Mouse (Mus musculus) macrophage (primary cell): ENCODE measurements at regions not wholly inside any gene's neighbourhood (a gene's known extent, or its start where the extent isn't known, plus 50 kb on each side); places are given as distances from the start of the nearest gene placed in this dataset.

Experiments
- H3K27ac ChIP-seq: fragments of 350-480 bp; formaldehyde crosslinking; 2 replicates; pipeline ENCODE4 v1.9.0; 2021
- H3K36me3 ChIP-seq: fragments of 350-480 bp; formaldehyde crosslinking; 2 replicates; pipeline ENCODE4 v1.9.0; 2021; ENCODE audit errors: inconsistent target
- H3K4me3 ChIP-seq: fragments of 350-480 bp; formaldehyde crosslinking; 2 replicates; pipeline ENCODE4 v1.9.0; 2021; ENCODE audit errors: inconsistent target
- H3K79me2 ChIP-seq: fragments of 350-480 bp; formaldehyde crosslinking; 2 replicates; pipeline ENCODE4 v1.9.0; 2021; ENCODE audit errors: inconsistent target
- WGBS: methylation state at CpG from one replicate; pipeline ENCODE4 v1.1.7; 2026; ENCODE audit warnings: inconsistent platforms; ENCODE audit not compliant: missing documents; 5-methylcytosine and 5-hydroxymethylcytosine counted together

DNA sequence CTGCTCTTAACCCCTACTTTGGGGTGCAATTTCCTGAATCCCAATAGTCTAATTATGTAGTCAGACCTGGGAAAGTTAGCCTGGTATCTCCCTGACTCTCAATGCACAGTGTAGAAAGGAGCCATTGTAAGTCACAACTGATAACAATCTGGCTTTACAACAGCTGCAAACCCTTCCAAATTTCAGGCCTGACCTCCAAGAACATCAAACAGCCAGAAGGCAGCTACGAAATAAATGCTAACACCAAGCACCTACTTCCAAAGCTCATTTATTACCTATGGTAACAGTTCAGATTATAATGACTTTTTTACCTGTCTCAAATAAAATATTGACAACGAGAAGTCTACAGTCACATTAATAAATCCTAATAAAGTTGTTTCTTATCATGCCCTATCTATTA, 485.8 kb upstream of the Adgrl2 start:
- 86% methylated on average over 2 of the region's 2 CpGs for WGBS

DNA sequence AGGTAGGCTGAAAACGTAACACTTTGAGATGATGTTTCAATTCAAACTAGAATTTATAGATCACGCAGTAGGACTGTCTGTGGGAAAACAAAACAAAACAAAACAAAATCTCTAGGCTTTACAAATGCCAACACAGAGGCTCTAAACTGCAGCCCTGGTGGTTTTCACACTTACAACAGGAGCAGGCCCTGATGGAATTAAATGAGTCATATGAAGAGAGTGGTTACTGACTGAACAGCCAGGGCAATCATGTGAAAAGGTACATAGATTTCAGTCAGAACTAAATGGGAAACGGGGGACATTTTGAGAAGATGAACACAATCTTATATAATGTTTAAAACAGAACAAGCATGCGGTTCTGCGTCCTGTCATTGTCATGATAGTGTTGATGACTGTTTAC, 476.6 kb upstream of the Adgrl2 start:
- no peak overlapping the region for H3K4me3 ChIP-seq
- WGBS = 86% methylated on average over 5 of the region's 5 CpGs
- no peaks in the 10 kb centered on the region for H3K79me2 ChIP-seq
- H3K36me3 ChIP-seq = no peaks in the 10 kb centered on the region
- H3K27ac ChIP-seq = no peak overlapping the region

More for the DNA sequence above, 485.8 kb upstream of the Adgrl2 start:
- Histone ChIP-seq H3K36me3 (no peaks in the 10 kb centered on the region), H3K27ac (no peak overlapping the region), H3K4me3 (no peak overlapping the region), H3K79me2 (no peaks in the 10 kb centered on the region)

GRCm38 (mm10) chr3:149464603-149465002, 474.2 kb upstream of the Adgrl2 start:
- Histone ChIP-seq H3K36me3 (no peaks in the 10 kb centered on the region), H3K4me3 (no peak overlapping the region), H3K27ac (no peak overlapping the region), H3K79me2 (no peaks in the 10 kb centered on the region)
- WGBS = 25% methylated on average over 5 of the region's 5 CpGs

DNA sequence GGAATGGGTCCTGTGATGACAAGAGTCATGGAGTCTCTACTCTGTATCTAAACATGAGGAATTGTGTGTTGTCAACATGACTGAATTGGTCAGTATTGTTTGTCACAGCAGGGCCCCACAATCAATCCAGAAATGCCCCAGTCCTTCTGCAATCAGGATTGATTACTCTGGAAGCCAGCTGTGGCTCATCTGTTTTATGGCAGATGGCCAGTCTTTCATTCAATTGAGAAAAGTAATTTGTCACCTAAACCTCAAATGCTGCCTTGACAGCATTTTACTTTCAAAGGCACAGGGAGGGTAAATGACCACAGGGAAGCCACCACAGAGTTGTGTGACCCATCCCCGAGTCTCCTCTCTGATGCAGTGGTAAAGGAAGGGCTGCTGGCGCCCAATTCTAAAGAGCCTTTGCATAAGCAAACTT, 471.8 kb upstream of the Adgrl2 start:
- H3K36me3 ChIP-seq = no peaks in the 10 kb centered on the region
- WGBS = 88% methylated on average over 2 of the region's 2 CpGs
- no peaks in the 10 kb centered on the region for H3K79me2 ChIP-seq
- no peak overlapping the region for H3K27ac ChIP-seq
- H3K4me3 ChIP-seq = no peak overlapping the region

DNA sequence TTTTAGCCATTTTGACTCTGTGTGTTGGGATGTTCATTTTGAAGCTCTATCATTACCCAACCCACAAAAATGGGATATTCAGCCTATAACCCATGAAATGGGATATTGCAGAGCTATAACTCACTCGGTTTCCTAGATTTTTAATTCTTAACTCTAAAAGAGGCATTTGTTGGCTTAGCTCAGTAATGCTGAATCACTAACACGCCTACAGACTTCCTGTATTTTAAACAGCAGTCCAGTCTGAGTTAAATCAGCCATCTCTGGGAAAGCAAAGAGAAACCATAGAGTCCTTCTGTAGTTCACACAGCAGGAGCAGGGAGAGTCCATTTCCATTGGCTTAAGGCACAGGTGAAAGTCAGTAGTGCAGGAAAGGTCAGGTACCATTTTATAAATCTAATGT, 471.3 kb upstream of the Adgrl2 start:
- no peaks in the 10 kb centered on the region for H3K36me3 ChIP-seq
- no peak overlapping the region for H3K27ac ChIP-seq
- no peak overlapping the region for H3K4me3 ChIP-seq
- H3K79me2 ChIP-seq = no peaks in the 10 kb centered on the region
- 11% methylated on average over 2 of the region's 2 CpGs for WGBS

DNA sequence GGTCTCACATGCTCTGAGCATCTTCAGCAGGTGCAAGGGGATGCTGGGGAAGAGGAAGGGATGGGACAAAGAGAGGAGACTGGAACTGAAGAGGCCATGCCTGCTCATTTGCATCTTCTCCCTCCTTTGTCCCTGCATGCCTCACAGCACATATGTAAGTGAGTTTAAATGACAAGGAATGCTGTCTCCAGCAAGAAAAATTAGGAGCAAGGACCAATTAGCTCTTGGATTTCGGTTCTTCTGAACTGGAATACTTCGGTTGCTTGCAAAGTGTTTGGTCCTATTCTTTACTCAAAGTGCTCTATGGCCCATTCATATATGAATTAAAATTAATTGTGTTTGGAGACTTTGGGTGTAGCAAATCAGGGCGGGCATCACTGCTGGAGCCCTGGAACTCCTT, 459.0 kb upstream of the Adgrl2 start:
- 92% methylated on average over 3 of the region's 3 CpGs for WGBS
- no peak overlapping the region for H3K27ac ChIP-seq
- no peaks in the 10 kb centered on the region for H3K79me2 ChIP-seq
- no peak overlapping the region for H3K4me3 ChIP-seq
- H3K36me3 ChIP-seq = no peaks in the 10 kb centered on the region

DNA sequence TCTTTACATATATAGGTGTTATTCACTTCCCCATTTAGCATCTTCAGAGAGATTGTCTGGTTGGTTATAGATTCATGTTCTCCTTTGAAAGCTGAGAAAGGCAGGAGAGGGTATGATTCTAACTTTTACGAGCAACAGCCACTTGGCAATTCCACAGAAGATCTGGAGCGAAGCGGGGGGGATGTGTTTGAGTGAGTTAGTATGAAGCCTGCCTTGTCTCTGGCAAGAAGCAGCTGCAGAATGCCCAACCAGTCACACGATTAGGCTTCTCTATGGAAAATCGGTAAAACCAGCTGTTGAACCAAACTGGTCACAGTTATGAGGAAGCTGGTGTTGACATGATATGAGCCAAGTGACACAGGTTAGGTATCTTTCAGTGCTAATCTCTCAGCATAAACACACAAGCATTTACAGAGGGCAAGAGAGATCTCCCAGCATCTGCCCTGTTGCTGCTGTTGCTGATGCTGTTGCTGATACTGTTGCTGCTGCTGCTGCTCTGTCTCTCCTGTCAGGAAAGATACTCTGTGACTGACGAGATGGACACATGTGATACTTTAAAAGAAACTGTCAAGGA, 455.7 kb upstream of the Adgrl2 start:
- Histone ChIP-seq H3K27ac (no peak overlapping the region), H3K79me2 (no peaks in the 10 kb centered on the region), H3K36me3 (no peaks in the 10 kb centered on the region), H3K4me3 (no peak overlapping the region)
- WGBS = 93% methylated on average over 6 of the region's 6 CpGs

- Histone ChIP-seq H3K79me2 (no peaks in the 10 kb centered on the region), H3K4me3 (peak overlapping the region; percentile 29), H3K27ac (no peak overlapping the region), H3K36me3 (no peaks in the 10 kb centered on the region)
- 28% methylated on average over 15 of the region's 15 CpGs for WGBS
Observed at GRCm38 (mm10) chr3:149444854-149445577, 454.7 kb upstream of the Adgrl2 start.

DNA sequence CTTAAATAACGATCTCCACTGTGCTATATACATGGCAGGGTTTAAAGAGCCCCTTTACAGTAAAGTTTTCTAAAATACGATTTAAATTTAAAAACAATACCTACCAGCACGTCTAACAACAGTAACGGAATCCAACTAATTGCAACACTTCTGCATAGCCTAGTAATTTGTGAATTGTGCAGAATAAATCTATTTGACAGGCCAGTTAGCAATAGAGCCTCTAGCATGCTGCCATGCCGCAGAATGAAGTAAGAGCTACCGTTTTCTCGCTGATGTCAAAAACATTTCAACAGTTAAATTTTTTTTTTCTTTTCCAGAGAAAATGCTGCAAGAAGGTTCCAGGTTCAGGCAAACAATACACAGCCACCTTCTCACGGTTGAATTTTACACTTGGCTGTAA, 454.0 kb upstream of the Adgrl2 start:
- no peak overlapping the region for H3K4me3 ChIP-seq
- H3K79me2 ChIP-seq = no peaks in the 10 kb centered on the region
- H3K27ac ChIP-seq = no peak overlapping the region
- 61% methylated on average over 8 of the region's 8 CpGs for WGBS
- H3K36me3 ChIP-seq = no peaks in the 10 kb centered on the region

DNA sequence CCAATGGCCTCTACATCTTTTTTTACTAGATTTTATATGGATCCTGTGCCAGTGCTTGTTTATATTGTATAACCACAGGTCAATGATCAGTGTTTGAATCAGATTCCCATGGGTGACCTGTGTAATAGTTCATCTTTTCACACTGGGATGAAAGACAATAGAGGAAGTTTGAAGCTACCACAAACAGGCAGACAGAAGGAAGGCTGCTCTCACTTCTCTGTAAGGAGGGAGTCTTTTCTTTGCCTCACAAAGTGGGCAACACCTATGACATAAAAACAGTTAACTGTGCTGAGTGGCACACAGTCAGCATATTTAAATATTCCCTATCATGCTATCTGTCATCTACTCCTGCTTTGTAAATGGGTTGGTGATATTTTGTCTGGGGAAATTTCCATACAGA, 450.9 kb upstream of the Adgrl2 start:
- no peaks in the 10 kb centered on the region for H3K79me2 ChIP-seq

GRCm38 (mm10) chr3:149437763-149438162, 447.4 kb upstream of the Adgrl2 start:
- 99% methylated on average over 7 of the region's 8 CpGs for WGBS
- H3K79me2 ChIP-seq = no peaks in the 10 kb centered on the region
- no peak overlapping the region for H3K4me3 ChIP-seq
- no peak overlapping the region for H3K27ac ChIP-seq
- H3K36me3 ChIP-seq = no peaks in the 10 kb centered on the region

More for the DNA sequence above, 450.9 kb upstream of the Adgrl2 start:
- no peaks in the 10 kb centered on the region for H3K36me3 ChIP-seq
- no peak overlapping the region for H3K4me3 ChIP-seq
- no peak overlapping the region for H3K27ac ChIP-seq

DNA sequence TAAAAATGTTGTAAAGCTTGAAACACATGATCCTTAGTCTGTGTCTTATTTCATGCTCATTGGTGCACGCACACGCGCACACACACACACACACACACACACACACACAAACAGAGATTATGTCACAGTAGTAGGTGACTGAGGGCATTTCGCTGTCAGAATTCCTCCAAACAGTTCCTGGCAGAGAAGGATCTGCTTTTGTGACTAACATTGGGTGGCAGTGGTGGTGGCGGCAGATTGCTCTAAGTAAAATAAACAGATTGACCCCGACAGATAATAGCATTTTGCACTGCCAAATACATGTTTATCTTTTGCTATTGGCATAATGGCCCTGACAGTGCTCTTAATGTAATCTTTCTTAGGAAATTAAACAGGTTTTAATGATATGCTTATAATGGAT, 446.6 kb upstream of the Adgrl2 start:
- peak overlapping the region; percentile 68 for H3K27ac ChIP-seq
- 87% methylated on average over 6 of the region's 6 CpGs for WGBS
- H3K4me3 ChIP-seq = no peak overlapping the region
- H3K79me2 ChIP-seq = no peaks in the 10 kb centered on the region
- no peaks in the 10 kb centered on the region for H3K36me3 ChIP-seq

DNA sequence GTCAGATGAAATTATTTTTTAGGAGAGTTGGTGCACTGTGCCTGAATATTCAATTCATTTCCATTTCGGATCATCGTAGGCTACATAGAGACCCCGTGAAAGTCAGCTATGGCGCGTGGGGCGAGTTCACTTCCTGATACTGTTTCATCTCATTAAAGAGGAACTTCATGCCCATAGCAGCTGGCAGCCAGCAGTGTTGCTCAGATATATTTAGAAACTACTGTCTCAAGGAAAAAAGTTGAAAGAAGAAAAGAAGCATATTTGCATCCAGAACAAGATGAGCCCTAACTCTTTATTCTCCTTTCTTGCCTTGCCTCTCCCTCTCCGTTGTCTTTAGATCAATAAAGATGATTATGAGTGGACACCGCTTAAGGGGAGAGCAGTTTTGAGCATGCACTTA, 446.1 kb upstream of the Adgrl2 start:
- WGBS = 16% methylated on average over 8 of the region's 8 CpGs
- Histone ChIP-seq H3K4me3 (no peak overlapping the region), H3K27ac (peak overlapping the region; percentile 68), H3K36me3 (no peaks in the 10 kb centered on the region), H3K79me2 (no peaks in the 10 kb centered on the region)

GRCm38 (mm10) chr3:149431795-149432194, 441.4 kb upstream of the Adgrl2 start:
- 86% methylated on average over 10 of the region's 10 CpGs for WGBS
- H3K36me3 ChIP-seq = no peaks in the 10 kb centered on the region
- no peaks in the 10 kb centered on the region for H3K79me2 ChIP-seq
- no peak overlapping the region for H3K27ac ChIP-seq
- no peak overlapping the region for H3K4me3 ChIP-seq

DNA sequence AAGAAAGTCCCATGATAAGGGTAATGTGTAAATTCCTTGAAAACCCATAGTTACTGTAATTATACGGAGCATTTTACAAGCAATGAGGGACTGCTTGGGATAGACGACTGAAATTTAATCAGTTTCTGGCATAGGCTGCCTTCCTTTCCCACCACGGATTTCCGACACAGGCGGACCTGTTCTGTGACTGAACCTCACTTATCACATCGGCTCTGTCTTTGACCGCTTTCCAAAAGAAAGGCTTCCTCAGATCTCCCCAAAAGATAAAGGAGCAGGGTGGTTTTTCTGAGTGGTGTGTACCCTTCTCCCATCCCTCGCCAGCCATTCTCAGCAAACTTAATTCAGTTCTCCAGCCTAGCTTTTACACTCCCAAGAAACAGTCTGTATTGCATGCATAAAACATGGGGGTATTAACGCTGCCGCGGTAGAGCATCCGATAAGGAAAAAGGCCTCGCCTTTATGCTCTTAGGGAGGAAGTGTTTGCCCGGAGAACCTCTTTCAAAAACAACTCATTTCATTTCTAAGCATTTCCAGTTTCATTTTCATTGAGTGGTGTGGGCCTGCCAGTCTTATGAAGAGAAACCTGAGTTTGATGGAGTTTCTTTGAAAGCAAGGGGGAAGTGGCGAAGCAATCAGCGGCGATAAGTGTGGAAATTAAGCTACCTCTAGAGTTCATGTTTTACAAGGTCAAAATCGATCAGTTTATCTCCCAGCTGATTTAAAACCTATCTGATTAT, 435.8 kb upstream of the Adgrl2 start:
- Histone ChIP-seq H3K36me3 (no peaks in the 10 kb centered on the region), H3K79me2 (no peaks in the 10 kb centered on the region), H3K27ac (no peak overlapping the region), H3K4me3 (no peak overlapping the region; the same call in 1 of the 2 replicates)
- WGBS = 33% methylated on average over 18 of the region's 18 CpGs
